Mouse (Mus musculus): ENCODE measurements at regions not wholly inside any gene's neighbourhood (a gene's known extent, or its start where the extent isn't known, plus 50 kb on each side); places are given as distances from the start of the nearest gene placed in this dataset.

DNA sequence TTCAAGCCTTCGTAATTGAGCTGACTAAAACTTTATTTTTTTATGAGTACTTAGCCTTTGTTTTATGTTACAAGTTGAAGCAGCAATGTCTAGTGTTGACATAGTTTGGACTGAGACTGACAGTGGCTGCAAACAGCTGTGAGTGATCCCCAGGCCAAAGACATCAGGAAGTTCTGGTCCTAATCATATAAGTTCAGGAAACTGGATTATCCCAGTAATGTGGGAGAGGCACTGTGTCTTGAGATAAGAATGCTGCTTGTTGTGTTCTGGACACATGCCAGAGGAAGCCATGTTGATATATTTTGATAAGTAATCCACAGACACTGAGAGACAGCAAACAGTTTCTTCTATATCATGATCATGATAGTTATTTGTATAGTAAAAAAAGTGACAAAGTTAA, 153.4 kb downstream of the Lrriq3 start:
- Histone ChIP-seq H3K27me3 (replicated peaks; ENCODE audit: low read depth, poor library complexity, severe bottlenecking) (no peaks in the 10 kb centered on the region), H3K9me3 (no peaks in the 10 kb centered on the region), H3K27ac (replicated peaks) (no peak overlapping the region), H3K4me1 (no peaks in the 10 kb centered on the region), H3K36me3 (replicated peaks) (no peaks in the 10 kb centered on the region), H3K4me3 (no peak overlapping the region)
- WGBS: 85% methylated on average over 1 of the region's 1 CpGs
- DNase-seq (ENCODE audit: low spot score): no peak

DNA sequence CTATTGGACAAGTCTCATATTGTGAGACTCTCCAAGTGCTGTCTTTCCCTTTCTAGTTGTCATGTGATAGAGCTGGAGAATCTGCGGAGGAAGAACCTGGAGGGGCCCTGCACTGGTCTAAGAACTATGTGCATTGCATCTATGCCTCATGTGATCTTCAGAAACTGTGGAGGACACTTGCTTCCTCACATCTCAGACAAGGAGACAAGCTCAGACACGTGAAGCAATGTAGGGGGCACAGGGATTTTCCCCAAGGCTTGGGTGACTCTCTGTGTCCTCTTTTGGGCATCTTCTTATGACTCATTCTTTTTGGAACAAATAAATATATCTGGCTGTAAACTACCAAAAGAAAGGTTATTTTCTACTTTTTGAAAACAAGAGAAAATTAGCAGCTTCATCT, 153.9 kb downstream of the Lrriq3 start:
- WGBS: 81% methylated on average over 2 of the region's 2 CpGs
- Histone ChIP-seq H3K9me3 (no peaks in the 10 kb centered on the region), H3K4me1 (no peaks in the 10 kb centered on the region), H3K27ac (replicated peaks) (no peak overlapping the region), H3K27me3 (replicated peaks; ENCODE audit: low read depth, poor library complexity, severe bottlenecking) (no peaks in the 10 kb centered on the region), H3K36me3 (replicated peaks) (no peaks in the 10 kb centered on the region), H3K4me3 (no peak overlapping the region)
- no peak for DNase-seq (ENCODE audit: low spot score)

DNA sequence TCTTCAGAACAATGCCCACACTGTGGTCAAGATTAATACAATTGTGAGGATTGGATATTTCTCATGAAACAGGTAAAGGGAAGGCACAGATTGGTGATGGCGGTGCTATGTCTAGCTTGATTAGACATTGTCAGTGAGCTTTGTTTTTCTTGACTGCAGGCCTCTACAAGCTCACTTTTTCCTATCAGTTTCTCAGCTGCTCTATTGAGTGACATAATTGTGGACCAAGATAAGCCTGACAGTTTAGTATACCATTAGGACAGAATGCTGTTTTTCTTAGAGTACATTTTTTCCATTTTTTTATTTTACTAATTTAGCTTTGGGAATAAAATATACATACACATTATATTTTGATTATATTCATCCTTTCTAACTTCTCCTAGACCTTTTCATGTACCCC, 154.7 kb downstream of the Lrriq3 start:
- no peaks in the 10 kb centered on the region for H3K9me3 ChIP-seq
- no peaks in the 10 kb centered on the region for H3K36me3 ChIP-seq (replicated peaks)
- no peak for DNase-seq (ENCODE audit: low spot score)
- 94% methylated on average over 1 of the region's 1 CpGs for WGBS
- no peak overlapping the region for H3K4me3 ChIP-seq
- no peaks in the 10 kb centered on the region for H3K27me3 ChIP-seq (replicated peaks; ENCODE audit: low read depth, poor library complexity, severe bottlenecking)
- no peak overlapping the region for H3K27ac ChIP-seq (replicated peaks)
- H3K4me1 ChIP-seq: no peaks in the 10 kb centered on the region

DNA sequence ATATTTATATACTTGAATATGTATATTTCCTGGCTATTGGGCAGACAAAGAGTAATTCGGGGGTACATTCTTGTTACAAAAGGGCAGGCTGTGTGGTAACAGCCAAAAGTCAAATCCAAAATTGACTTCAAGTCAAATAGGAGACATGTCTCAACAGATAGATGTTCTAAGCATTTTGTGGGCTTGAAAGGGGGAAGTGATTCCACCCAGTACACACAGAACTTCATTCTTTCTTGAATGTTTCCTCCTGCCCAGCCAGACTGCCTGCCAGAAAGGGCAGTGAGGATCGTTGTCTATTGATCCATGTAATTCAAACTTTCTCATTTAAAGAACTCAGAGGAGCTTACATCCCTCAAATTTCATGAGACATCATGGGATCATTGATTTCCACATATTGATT, 157.7 kb downstream of the Lrriq3 start:
- no peaks in the 10 kb centered on the region for H3K27me3 ChIP-seq (replicated peaks; ENCODE audit: low read depth, poor library complexity, severe bottlenecking)
- no peak for DNase-seq (ENCODE audit: low spot score)
- H3K9me3 ChIP-seq: no peaks in the 10 kb centered on the region
- H3K27ac ChIP-seq (replicated peaks): no peak overlapping the region
- WGBS: 87% methylated on average over 2 of the region's 2 CpGs
- no peaks in the 10 kb centered on the region for H3K36me3 ChIP-seq (replicated peaks)
- H3K4me3 ChIP-seq: no peak overlapping the region
- H3K4me1 ChIP-seq: no peaks in the 10 kb centered on the region

DNA sequence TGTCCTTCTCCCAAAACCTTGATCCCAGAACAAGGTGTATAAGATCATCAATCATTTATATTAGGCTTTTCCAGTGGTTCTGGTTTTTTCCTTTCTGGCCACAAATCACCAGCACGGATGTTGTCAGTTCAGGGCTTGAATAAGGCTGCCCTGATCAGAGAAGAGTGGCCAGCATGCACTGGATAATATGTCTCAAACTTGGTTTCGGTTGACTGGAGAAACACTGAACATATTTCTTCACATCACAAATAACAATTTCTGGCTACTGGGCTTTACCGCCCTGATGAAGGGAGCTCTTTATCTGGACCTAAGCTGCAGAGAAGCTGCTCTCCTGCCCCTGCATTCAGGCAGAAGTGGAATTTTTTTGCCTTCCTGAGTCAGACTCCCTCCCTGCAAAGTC, 205.0 kb downstream of the Lrriq3 start:
- Histone ChIP-seq H3K4me1 (no peaks in the 10 kb centered on the region), H3K27me3 (replicated peaks; ENCODE audit: low read depth, poor library complexity, severe bottlenecking) (no peaks in the 10 kb centered on the region)
- 82% methylated on average over 3 of the region's 3 CpGs for WGBS

DNA sequence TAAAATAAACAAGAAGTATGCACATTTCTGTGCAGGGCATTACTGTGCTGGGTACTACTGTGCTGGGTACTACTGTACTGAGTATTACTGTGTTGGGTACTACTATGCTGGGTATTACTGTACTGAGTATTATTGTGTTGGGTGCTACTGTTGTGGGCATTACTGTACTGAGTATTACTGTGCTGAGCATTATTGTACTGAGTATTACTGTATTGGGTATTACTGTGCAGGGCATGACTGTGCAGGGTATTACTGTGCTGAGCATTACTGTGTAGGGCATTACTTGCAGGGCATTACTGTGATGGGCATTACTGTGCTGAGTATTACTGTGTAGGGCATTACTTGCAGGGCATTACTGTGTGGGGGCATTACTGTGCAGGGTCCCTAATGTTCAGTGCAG, 205.5 kb downstream of the Lrriq3 start:
- DNase-seq (ENCODE audit: low spot score): no peak
- H3K4me3 ChIP-seq: no peak overlapping the region
- H3K9me3 ChIP-seq: no peaks in the 10 kb centered on the region
- no peaks in the 10 kb centered on the region for H3K27me3 ChIP-seq (replicated peaks; ENCODE audit: low read depth, poor library complexity, severe bottlenecking)
- no peaks in the 10 kb centered on the region for H3K4me1 ChIP-seq
- H3K36me3 ChIP-seq (replicated peaks): no peaks in the 10 kb centered on the region
- H3K27ac ChIP-seq (replicated peaks): no peak overlapping the region

More for the DNA sequence above, 205.0 kb downstream of the Lrriq3 start:
- DNase-seq (ENCODE audit: low spot score): no peak
- H3K27ac ChIP-seq (replicated peaks): no peak overlapping the region
- H3K9me3 ChIP-seq: no peaks in the 10 kb centered on the region
- H3K36me3 ChIP-seq (replicated peaks): no peaks in the 10 kb centered on the region
- no peak overlapping the region for H3K4me3 ChIP-seq

DNA sequence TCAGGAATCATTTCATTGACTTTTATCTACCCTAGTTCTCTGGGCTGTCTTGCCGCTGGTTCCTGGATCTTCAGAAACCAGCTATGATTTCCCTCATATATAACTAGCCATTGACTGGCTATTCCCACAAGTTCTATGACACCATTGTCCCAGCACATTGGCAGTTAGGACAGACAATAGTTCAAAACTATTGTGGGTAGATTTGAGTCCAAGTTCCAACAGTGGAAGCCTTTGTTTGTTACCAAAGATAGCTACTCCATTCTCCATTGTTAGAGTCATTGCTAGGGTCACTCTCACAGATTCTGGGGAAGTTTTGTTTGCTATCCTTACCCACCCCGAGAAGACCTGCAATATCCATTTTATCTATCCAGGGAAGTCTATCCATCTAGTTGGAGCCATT, 229.1 kb downstream of the Lrriq3 start:
- H3K4me3 ChIP-seq: no peak overlapping the region
- 87% methylated on average over 2 of the region's 2 CpGs for WGBS
- no peak overlapping the region for H3K27ac ChIP-seq (replicated peaks)
- no peak for DNase-seq (ENCODE audit: low spot score)
- no peaks in the 10 kb centered on the region for H3K4me1 ChIP-seq
- no peaks in the 10 kb centered on the region for H3K27me3 ChIP-seq (replicated peaks; ENCODE audit: low read depth, poor library complexity, severe bottlenecking)
- H3K9me3 ChIP-seq: no peaks in the 10 kb centered on the region
- no peaks in the 10 kb centered on the region for H3K36me3 ChIP-seq (replicated peaks)

DNA sequence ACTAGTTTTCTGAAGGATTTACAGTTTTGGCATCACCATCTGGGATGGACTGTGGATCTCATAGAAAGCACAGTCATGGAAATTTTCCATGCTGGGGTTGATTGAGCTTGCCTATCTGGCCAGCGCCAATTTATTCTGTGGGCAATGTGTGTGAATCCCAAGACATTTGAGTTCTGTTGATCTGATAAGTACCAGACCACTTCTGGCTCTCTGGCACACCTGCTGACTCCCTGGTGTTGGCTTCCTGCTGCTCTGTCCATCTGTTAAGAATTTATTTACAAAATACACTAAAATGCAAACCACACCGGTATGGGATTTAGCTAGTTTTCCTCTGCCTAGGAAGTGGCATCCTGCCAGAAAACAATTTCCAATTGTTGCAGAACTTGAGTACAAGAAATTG, 236.5 kb downstream of the Lrriq3 start:
- WGBS: 70% methylated on average over 2 of the region's 2 CpGs
- Histone ChIP-seq H3K27me3 (replicated peaks; ENCODE audit: low read depth, poor library complexity, severe bottlenecking) (no peaks in the 10 kb centered on the region), H3K27ac (replicated peaks) (no peak overlapping the region)

DNA sequence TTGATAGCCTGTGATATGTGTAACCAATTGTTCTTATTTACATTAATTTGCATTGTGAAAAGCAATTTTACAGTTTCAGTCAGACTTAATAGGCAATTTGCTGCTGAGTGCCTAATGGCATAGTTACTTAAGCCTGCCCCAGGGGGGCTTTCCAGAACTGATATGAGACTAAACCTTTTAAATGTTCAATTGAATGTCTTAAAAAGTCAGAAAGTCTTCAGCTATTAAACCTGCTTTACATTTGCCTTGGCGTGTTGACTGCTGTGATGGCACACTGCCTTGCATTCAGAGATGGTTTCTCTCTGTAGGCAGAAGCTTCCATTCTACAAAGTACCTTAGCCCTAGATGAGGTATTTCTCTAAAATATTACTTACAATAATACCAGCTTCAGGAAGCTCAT, 256.0 kb downstream of the Lrriq3 start:
- Histone ChIP-seq H3K4me3 (no peak overlapping the region), H3K9me3 (no peaks in the 10 kb centered on the region), H3K36me3 (replicated peaks) (no peaks in the 10 kb centered on the region), H3K27ac (replicated peaks) (no peak overlapping the region), H3K27me3 (replicated peaks; ENCODE audit: low read depth, poor library complexity, severe bottlenecking) (no peaks in the 10 kb centered on the region), H3K4me1 (no peaks in the 10 kb centered on the region)
- DNase-seq (ENCODE audit: low spot score): no peak
- 85% methylated on average over 1 of the region's 1 CpGs for WGBS

More for the DNA sequence above, 236.5 kb downstream of the Lrriq3 start:
- DNase-seq (ENCODE audit: low spot score): no peak
- H3K9me3 ChIP-seq: no peaks in the 10 kb centered on the region
- no peaks in the 10 kb centered on the region for H3K4me1 ChIP-seq
- no peaks in the 10 kb centered on the region for H3K36me3 ChIP-seq (replicated peaks)
- H3K4me3 ChIP-seq: no peak overlapping the region

DNA sequence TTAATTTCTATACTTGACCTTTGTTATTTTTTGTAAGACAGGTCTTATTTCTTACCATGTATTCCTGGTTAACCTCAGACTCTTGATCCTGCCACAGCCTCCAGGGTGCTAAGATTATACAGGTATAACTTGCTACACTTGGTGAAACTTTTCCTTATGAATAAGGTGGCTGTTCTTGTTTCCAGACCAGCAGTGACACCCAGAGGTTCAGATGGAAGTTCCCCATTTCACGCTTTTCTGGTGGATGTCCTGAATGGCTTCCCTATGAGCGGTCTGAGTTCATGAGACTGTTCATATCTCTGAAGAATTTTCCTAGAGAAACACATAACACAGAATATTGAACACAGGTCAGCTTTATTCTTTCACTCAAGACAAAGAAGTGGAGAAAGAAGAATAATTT, 258.4 kb downstream of the Lrriq3 start:
- no peaks in the 10 kb centered on the region for H3K36me3 ChIP-seq (replicated peaks)
- no peaks in the 10 kb centered on the region for H3K27me3 ChIP-seq (replicated peaks; ENCODE audit: low read depth, poor library complexity, severe bottlenecking)
- H3K4me3 ChIP-seq: no peak overlapping the region
- no peak for DNase-seq (ENCODE audit: low spot score)
- 82% methylated on average over 2 of the region's 2 CpGs for WGBS
- H3K9me3 ChIP-seq: no peaks in the 10 kb centered on the region
- no peaks in the 10 kb centered on the region for H3K4me1 ChIP-seq
- no peak overlapping the region for H3K27ac ChIP-seq (replicated peaks)

DNA sequence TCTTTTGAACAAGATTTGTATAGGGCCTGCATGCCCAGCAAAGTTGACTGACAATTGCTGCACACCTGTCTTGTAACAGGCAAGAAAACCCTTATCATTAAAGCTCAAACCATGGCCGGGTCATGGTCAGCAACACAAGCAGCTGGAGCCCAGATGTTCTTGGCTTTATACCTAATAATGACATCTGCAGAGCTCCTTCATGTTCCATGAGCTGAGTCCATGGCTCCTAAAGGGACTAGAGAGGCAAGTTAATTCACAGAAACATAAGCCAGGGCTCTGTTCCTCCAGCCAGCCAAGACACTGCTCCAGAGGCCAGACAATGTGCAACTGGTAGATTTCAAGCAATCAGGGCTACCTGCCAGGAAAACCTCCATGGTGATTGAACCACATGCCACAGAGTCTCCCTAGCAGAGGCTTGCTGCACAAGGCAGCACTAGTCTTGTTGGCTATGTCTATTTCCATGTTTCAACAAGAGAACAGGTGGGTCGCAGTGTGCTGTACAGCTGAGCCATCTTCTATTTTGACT, 259.1 kb downstream of the Lrriq3 start:
- Histone ChIP-seq H3K36me3 (replicated peaks) (no peaks in the 10 kb centered on the region), H3K27ac (replicated peaks) (no peak overlapping the region), H3K27me3 (replicated peaks; ENCODE audit: low read depth, poor library complexity, severe bottlenecking) (no peaks in the 10 kb centered on the region), H3K9me3 (no peaks in the 10 kb centered on the region), H3K4me1 (no peaks in the 10 kb centered on the region), H3K4me3 (no peak overlapping the region)
- no peak for DNase-seq (ENCODE audit: low spot score)
- 82% methylated on average over 2 of the region's 2 CpGs for WGBS

DNA sequence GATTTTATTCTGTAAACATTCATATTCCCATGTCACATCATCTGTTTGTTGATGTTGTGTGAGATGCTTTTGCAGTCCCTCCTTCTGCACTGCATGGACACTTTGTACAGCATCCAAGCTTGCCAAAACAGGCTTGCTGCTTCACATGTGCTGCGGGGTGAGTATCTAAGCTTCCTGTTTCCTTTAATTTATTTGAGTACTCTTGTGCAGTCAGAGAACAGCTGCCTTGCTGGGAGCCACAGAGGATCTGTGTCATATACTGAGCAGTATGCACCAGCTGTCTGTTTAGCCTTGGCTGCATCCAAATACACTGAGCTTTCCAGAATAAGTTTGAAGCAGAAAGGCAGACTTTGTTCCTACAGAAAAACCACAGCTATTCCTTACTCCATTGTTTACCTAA, 267.2 kb downstream of the Lrriq3 start:
- no peak overlapping the region for H3K27ac ChIP-seq (replicated peaks)
- H3K36me3 ChIP-seq (replicated peaks): no peaks in the 10 kb centered on the region
- H3K4me1 ChIP-seq: no peaks in the 10 kb centered on the region
- DNase-seq (ENCODE audit: low spot score): no peak
- H3K4me3 ChIP-seq: no peak overlapping the region
- 71% methylated on average over 1 of the region's 1 CpGs for WGBS
- no peaks in the 10 kb centered on the region for H3K9me3 ChIP-seq
- H3K27me3 ChIP-seq (replicated peaks; ENCODE audit: low read depth, poor library complexity, severe bottlenecking): no peaks in the 10 kb centered on the region

DNA sequence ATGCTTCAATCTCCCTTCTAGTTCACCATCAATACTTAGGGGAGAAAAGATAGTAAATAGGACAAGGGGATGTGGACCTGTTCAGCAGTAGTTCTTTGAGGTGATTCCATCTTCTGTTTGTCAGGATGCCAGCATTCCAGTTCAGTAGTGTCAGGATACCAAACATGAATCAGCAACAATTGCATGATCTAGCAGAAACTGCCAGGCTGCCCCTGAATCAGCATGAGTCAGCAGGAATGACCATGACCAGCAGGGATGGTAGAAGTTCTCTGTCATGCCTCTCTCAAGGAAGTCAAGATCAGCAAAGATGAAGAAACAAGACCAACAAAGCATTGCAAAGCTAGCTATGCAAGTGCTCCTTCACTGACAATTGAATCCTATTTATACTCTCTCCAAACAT, 277.5 kb downstream of the Lrriq3 start:
- H3K4me3 ChIP-seq: no peak overlapping the region
- DNase-seq (ENCODE audit: low spot score): no peak
- no peaks in the 10 kb centered on the region for H3K4me1 ChIP-seq
- no peaks in the 10 kb centered on the region for H3K36me3 ChIP-seq (replicated peaks)
- H3K27ac ChIP-seq (replicated peaks): no peak overlapping the region
- H3K27me3 ChIP-seq (replicated peaks; ENCODE audit: low read depth, poor library complexity, severe bottlenecking): no peaks in the 10 kb centered on the region
- H3K9me3 ChIP-seq: no peaks in the 10 kb centered on the region

DNA sequence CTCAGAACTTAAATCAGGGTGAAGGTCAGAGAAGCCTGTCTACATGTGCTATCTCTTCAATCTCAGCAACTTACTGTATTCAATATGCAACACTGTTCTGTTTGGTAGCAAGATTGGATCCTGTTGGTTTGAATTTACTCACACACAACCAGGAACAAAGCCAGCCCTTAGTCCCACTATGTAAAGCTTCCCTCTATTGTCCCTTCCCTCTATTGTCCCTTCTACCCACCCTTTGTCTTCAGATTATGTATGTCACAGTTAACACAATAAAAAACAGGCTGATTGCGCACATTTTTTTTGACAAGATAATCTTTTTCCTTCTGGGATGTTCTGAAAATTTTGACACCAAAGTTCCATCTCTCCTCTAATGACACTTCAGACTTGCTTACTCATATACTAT, 280.4 kb downstream of the Lrriq3 start:
- H3K4me3 ChIP-seq: no peak overlapping the region
- H3K36me3 ChIP-seq (replicated peaks): no peaks in the 10 kb centered on the region
- no peak for DNase-seq (ENCODE audit: low spot score)
- WGBS: 83% methylated on average over 1 of the region's 1 CpGs
- H3K27me3 ChIP-seq (replicated peaks; ENCODE audit: low read depth, poor library complexity, severe bottlenecking): no peaks in the 10 kb centered on the region
- no peaks in the 10 kb centered on the region for H3K4me1 ChIP-seq
- no peaks in the 10 kb centered on the region for H3K9me3 ChIP-seq
- H3K27ac ChIP-seq (replicated peaks): no peak overlapping the region

Data from embryonic facial prominence, embryonic 10.5 days (tissue).